Mouse (Mus musculus): Measurements from ENCODE around the gene Meaf6. TPM values are rescaled to one million over a fixed set of nuclear protein-coding genes. Genes with fewer than 3 reads are reported as not detected.

Gene Meaf6
- polyA plus RNA-seq, 1 experiment = 14.6 TPM

DNA sequence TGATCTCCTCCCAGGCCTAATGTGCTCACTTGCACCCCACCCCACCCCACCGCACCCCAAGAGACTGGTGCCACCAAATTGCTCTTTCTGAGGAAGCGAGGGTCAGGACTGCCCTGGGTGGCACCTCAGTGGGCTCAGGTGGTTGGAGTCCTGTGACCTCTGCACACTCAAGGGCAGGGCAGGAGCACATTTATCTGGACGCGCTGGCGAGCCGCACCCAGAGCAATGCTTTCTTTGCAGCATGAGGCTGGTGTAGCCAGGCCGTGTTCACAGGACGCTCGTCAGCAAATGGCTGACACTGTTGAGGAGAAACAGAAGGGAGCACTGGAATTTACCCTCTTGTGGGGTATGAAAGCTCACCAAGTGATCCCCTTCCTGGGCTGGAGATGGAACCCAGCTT, 20.4 kb downstream of the Meaf6 start:
- no peak for TF ChIP-seq TAL1 (IDR thresholded peaks at IDR 0.05; ENCODE audit: low read length)
- TF ChIP-seq GATA1 (IDR thresholded peaks at IDR 0.05; ENCODE audit: low read length) = no peak
- Histone ChIP-seq H3K36me3 (ENCODE audit: control insufficient read depth) (peaks cover 77% of the 10 kb centered on the region), H3K27me3 (ENCODE audit: control insufficient read depth) (no peaks in the 10 kb centered on the region), H3K9me3 (ENCODE audit: control insufficient read depth, low read length) (no peaks in the 10 kb centered on the region), H3K4me3 (replicated peaks) (no peak overlapping the region), H3K4me1 (ENCODE audit: control insufficient read depth) (no peaks in the 10 kb centered on the region)

DNA sequence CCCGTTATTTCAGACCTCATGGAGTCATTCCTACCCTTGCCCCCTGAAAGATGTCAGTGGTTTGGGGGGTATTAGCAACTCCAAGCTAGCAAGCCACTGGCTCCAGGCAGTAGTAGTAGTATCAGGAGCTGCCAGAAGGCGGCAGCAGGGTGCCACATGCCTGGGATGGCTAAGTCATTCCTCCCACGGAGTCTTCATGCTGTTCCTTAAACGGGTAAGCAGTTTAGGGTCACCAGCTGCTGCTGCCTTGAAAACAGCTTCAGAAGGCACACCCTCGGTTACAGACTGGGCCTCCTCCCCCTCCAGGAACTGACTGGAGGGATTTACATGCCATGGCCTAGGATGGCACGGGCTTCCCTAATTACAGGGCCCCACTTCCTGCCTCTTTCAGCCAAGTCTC, 29.7 kb downstream of the Meaf6 start:
- TF ChIP-seq TAL1 (IDR thresholded peaks at IDR 0.05; ENCODE audit: low read length) = no peak
- peaks cover 31% of the 10 kb centered on the region for H3K36me3 ChIP-seq (ENCODE audit: control insufficient read depth)
- no peaks in the 10 kb centered on the region for H3K27me3 ChIP-seq (ENCODE audit: control insufficient read depth)
- no peak overlapping the region for H3K4me3 ChIP-seq (replicated peaks)
- H3K9me3 ChIP-seq (ENCODE audit: control insufficient read depth, low read length) = no peaks in the 10 kb centered on the region
- peaks cover 11% of the 10 kb centered on the region for H3K4me1 ChIP-seq (ENCODE audit: control insufficient read depth)

DNA sequence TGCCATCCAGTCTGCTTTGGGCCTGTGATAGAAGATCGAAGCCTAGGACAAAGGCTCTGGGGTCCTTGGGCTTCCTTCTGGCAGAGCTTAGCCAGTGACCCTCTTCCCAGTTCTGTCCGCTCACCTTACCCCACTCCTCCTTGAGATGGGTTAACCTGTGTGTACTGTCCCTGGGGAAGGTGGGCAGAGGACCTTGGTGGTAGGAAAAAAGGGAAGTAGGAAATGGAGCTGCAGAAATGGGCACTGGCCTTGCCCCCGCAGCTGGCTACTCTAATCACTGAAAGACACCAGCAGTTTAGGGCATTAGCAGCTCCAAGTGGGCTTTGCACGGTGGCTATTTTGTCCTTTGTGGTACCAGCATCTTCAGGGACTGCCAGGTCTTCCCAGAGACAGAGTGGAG, 30.1 kb downstream of the Meaf6 start:
- no peaks in the 10 kb centered on the region for H3K9me3 ChIP-seq (ENCODE audit: control insufficient read depth, low read length)
- peaks cover 11% of the 10 kb centered on the region for H3K4me1 ChIP-seq (ENCODE audit: control insufficient read depth)
- H3K27me3 ChIP-seq (ENCODE audit: control insufficient read depth) = no peaks in the 10 kb centered on the region
- no peak overlapping the region for H3K4me3 ChIP-seq (replicated peaks)
- TF ChIP-seq TAL1 (IDR thresholded peaks at IDR 0.05; ENCODE audit: low read length) (no peak), GATA1 (IDR thresholded peaks at IDR 0.05; ENCODE audit: low read length) (no peak)
- H3K36me3 ChIP-seq (ENCODE audit: control insufficient read depth) = peaks cover 30% of the 10 kb centered on the region

DNA sequence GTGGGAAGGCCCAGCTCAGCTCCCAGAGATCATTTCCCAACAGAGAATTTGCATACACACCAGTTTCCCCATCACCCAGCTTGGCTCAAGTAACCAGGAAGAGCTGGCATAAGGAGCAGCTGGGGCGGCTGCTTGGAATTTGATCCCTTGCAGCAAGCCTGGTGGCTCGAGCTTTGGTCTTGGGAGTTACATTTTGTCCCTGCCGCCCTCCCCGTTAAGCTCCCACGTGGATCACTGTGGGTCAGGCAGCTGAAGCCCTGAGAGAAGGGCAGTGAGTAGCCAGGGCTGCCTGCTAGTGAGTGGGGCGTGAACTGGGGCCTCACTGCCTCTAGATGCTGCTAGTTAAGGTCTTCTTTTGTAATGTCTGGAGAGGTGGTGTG, 30.8 kb downstream of the Meaf6 start:
- peaks cover 11% of the 10 kb centered on the region for H3K4me1 ChIP-seq (ENCODE audit: control insufficient read depth)
- no peak overlapping the region for H3K4me3 ChIP-seq (replicated peaks)
- no peaks in the 10 kb centered on the region for H3K9me3 ChIP-seq (ENCODE audit: control insufficient read depth, low read length)
- no peak for TF ChIP-seq TAL1 (IDR thresholded peaks at IDR 0.05; ENCODE audit: low read length)
- no peak for TF ChIP-seq GATA1 (IDR thresholded peaks at IDR 0.05; ENCODE audit: low read length)
- H3K27me3 ChIP-seq (ENCODE audit: control insufficient read depth) = no peaks in the 10 kb centered on the region
- H3K36me3 ChIP-seq (ENCODE audit: control insufficient read depth) = peaks cover 26% of the 10 kb centered on the region

DNA sequence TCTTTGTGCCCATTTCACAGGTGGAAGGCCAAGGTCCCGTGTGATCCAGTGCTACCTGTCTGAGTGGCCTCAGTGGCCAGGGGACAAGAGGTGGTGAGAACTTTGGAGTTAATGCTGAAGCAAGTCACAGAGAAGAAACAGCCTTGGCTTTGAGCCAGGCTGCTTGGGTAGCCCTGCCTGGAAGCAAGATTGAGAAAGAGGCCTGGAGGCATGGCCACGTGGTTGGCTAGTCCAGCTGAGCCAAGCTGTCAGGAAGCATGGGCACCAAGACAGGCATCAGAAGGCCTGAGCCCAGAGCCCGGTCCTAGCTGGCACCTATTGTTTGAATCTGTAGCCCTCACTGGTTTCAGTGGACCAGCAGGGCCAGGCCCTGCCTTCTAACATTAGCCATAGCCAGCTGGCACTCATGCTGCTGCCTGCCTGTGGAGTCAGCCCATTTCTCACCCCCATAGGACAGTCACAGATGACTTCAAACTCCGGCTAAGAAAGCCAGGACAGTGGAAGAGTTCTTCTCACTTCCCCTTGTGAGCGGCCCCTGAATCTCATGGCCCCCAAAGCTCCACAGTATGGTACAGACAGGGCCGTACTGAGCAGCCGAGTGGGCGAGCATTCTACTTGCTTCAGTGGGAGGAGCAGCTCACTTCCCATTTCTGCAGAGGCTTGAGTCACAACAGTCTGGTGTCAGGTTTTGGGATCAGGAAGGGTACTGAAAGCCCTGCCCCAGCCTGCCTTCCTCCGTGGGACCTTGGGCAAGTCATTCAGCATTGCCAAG, 31.3 kb downstream of the Meaf6 start:
- no peaks in the 10 kb centered on the region for H3K9me3 ChIP-seq (ENCODE audit: control insufficient read depth, low read length)
- H3K4me3 ChIP-seq (replicated peaks) = no peak overlapping the region
- TF ChIP-seq GATA1 (IDR thresholded peaks at IDR 0.05; ENCODE audit: low read length) (no peak), TAL1 (IDR thresholded peaks at IDR 0.05; ENCODE audit: low read length) (no peak)
- H3K27me3 ChIP-seq (ENCODE audit: control insufficient read depth) = no peaks in the 10 kb centered on the region
- H3K4me1 ChIP-seq (ENCODE audit: control insufficient read depth) = peaks cover 11% of the 10 kb centered on the region
- H3K36me3 ChIP-seq (ENCODE audit: control insufficient read depth) = peaks cover 22% of the 10 kb centered on the region

DNA sequence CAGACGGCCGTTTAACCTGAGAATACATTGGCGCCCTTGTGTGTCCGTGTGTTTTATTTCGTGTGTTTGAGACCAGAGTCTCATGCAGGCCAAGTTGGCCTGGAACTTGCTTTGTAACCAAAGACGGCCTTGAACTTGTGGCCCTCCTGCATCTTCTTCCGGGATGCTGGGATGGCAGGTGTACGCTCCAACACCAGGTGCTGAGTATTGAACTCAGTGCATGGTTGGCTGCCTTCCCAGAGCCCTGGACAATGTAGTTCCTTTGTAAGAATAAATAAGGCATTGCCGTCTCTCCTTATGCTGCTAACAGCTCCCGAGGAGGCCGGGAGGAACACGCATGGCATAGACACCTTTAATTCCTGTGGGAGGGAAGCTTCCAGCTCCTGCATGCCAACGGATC, 32.0 kb downstream of the Meaf6 start:
- Histone ChIP-seq H3K4me1 (ENCODE audit: control insufficient read depth) (peaks cover 11% of the 10 kb centered on the region), H3K4me3 (replicated peaks) (no peak overlapping the region)
- TF ChIP-seq TAL1 (IDR thresholded peaks at IDR 0.05; ENCODE audit: low read length) (no peak), GATA1 (IDR thresholded peaks at IDR 0.05; ENCODE audit: low read length) (no peak)

DNA sequence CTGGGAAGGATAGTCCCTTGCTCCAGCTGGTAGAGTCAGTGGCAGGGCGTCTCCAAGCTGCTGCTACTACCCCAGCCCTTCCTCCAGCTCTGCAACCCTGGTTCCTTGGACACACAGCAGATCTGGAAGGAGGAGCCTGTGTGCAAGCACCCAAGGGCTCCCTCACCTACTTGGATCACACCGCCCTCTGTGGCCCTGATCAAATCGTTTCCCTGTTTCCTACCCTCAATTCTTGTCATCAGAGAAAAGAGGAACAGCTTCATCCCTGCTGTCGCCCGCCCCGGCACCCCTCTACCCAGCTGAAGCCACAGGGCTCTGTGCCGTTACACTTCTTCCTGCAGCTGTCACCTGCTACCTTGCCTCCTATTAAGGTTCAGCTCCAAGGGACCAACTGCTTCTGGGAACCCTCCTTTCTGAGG, 33.0 kb downstream of the Meaf6 start:
- Histone ChIP-seq H3K4me1 (ENCODE audit: control insufficient read depth) (peaks cover 14% of the 10 kb centered on the region), H3K36me3 (ENCODE audit: control insufficient read depth) (peaks cover 10% of the 10 kb centered on the region), H3K9me3 (ENCODE audit: control insufficient read depth, low read length) (no peaks in the 10 kb centered on the region), H3K4me3 (replicated peaks) (no peak overlapping the region), H3K27me3 (ENCODE audit: control insufficient read depth) (no peaks in the 10 kb centered on the region)
- TF ChIP-seq TAL1 (IDR thresholded peaks at IDR 0.05; ENCODE audit: low read length) = no peak
- no peak for TF ChIP-seq GATA1 (IDR thresholded peaks at IDR 0.05; ENCODE audit: low read length)

More for the DNA sequence above, 32.0 kb downstream of the Meaf6 start:
- Histone ChIP-seq H3K36me3 (ENCODE audit: control insufficient read depth) (peaks cover 15% of the 10 kb centered on the region), H3K27me3 (ENCODE audit: control insufficient read depth) (no peaks in the 10 kb centered on the region), H3K9me3 (ENCODE audit: control insufficient read depth, low read length) (no peaks in the 10 kb centered on the region)

DNA sequence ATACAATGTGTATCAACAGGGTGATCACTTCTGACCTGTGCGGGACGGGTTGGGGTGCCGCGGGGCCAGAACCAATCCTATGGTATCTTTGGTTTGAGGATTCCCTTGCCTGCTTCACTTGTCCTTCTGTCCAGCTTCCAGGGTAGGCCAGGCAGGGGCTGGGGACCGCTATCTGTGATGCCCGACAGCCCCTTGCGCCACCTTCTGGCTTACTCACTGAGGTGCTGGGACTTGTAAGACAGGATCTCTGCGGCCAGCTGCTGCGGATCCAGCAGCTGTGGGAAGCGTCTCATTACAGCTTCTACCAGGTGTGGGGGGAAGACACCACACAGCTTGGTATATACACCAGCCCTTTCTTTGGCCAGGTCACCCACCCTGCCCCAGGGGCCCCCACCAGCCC, 34.1 kb downstream of the Meaf6 start:
- Histone ChIP-seq H3K36me3 (ENCODE audit: control insufficient read depth) (peaks cover 7% of the 10 kb centered on the region), H3K4me1 (ENCODE audit: control insufficient read depth) (peaks cover 17% of the 10 kb centered on the region)
- TF ChIP-seq TAL1 (IDR thresholded peaks at IDR 0.05; ENCODE audit: low read length) = no peak

DNA sequence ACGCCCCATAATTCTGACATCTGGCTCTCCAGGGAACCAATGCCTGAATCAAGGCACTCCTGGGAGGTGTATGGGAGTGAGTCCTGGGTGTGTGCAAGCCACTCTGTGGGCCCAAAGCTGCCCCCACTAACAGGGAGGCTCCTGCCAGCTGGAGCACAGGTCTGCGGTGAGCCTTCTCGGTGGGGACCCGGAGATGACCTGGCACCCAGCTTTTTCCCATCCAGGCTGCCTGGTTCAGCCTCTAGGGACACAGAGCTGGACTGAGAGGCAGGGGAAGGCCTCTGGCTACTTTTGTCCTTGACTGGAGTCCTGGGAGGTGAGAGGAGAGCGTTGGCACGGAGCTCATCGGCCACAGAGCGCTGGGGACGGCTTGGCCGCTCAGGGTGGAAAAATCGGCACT, 34.8 kb downstream of the Meaf6 start:
- H3K27me3 ChIP-seq (ENCODE audit: control insufficient read depth) = no peaks in the 10 kb centered on the region
- H3K4me3 ChIP-seq (replicated peaks) = no peak overlapping the region
- H3K4me1 ChIP-seq (ENCODE audit: control insufficient read depth) = peaks cover 16% of the 10 kb centered on the region
- H3K9me3 ChIP-seq (ENCODE audit: control insufficient read depth, low read length) = no peaks in the 10 kb centered on the region
- H3K36me3 ChIP-seq (ENCODE audit: control insufficient read depth) = peaks cover 7% of the 10 kb centered on the region
- TF ChIP-seq GATA1 (IDR thresholded peaks at IDR 0.05; ENCODE audit: low read length) (no peak), TAL1 (IDR thresholded peaks at IDR 0.05; ENCODE audit: low read length) (no peak)

More for the DNA sequence above, 34.1 kb downstream of the Meaf6 start:
- Histone ChIP-seq H3K27me3 (ENCODE audit: control insufficient read depth) (no peaks in the 10 kb centered on the region), H3K9me3 (ENCODE audit: control insufficient read depth, low read length) (no peaks in the 10 kb centered on the region), H3K4me3 (replicated peaks) (no peak overlapping the region)

All from erythroblast, embryonic 14.5 days (primary cell).